Mouse (Mus musculus) limb, embryonic 14.5 days (tissue): ENCODE results near the gene Apc2. TPM values are rescaled to one million over a fixed set of nuclear protein-coding genes. Genes with fewer than 3 reads are reported as not detected.

ENCODE experiments used
- ATAC-seq: fragments of 200-750 bp; cut with Nextera tagmentation; 2 replicates; pipeline ENCODE4 v1.8.0; 2017; ENCODE audit warnings: low read depth, moderate number of reproducible peaks, moderate TSS enrichment; ENCODE audit not compliant: low FRiP score
- DNase-seq: peaks from one replicate; pipeline ENCODE4 v3.0.0-alpha.2; 2015; ENCODE audit warnings: low spot score
- H3K27ac ChIP-seq: fragments of 300-500 bp; sonication (generic); replicated peaks from 2 replicates; pipeline ENCODE4 v1.5.1; 2014; ENCODE audit warnings: low read depth, mild to moderate bottlenecking, low read length, moderate library complexity, mixed read lengths
- H3K27me3 ChIP-seq: fragments of 300-500 bp; sonication (generic); 2 replicates; pipeline ENCODE4 v1.6.1; 2014; ENCODE audit warnings: low read length, mixed read lengths; ENCODE audit not compliant: control insufficient read depth, insufficient read depth
- H3K36me3 ChIP-seq: fragments of 300-500 bp; sonication (generic); 2 replicates; pipeline ENCODE4 v1.6.1; 2014; ENCODE audit warnings: mild to moderate bottlenecking, low read length, moderate library complexity, mixed read lengths; ENCODE audit not compliant: control insufficient read depth, insufficient read depth
- H3K4me1 ChIP-seq: fragments of 300-500 bp; sonication (generic); 2 replicates; pipeline ENCODE4 v1.6.1; 2014; ENCODE audit warnings: antibody characterized with exemption, low read length, mixed read lengths; ENCODE audit not compliant: control insufficient read depth, insufficient read depth
- H3K4me2 ChIP-seq: fragments of 300-500 bp; sonication (generic); replicated peaks from 2 replicates; pipeline ENCODE4 v1.6.1; 2014; ENCODE audit warnings: low read depth, mild to moderate bottlenecking, low read length, moderate library complexity; ENCODE audit not compliant: severe bottlenecking
- H3K4me3 ChIP-seq: fragments of 300-500 bp; sonication (generic); replicated peaks from 2 replicates; pipeline ENCODE4 v1.5.1; 2014; ENCODE audit warnings: low read length
- H3K9ac ChIP-seq: fragments of 300-500 bp; sonication (generic); 2 replicates; pipeline ENCODE4 v1.6.1; 2014; ENCODE audit warnings: mild to moderate bottlenecking, low read depth, low read length, moderate library complexity; ENCODE audit not compliant: severe bottlenecking
- H3K9me3 ChIP-seq: fragments of 300-500 bp; sonication (generic); 2 replicates; pipeline ENCODE4 v1.6.1; 2016; ENCODE audit warnings: low read length; ENCODE audit not compliant: control insufficient read depth
- POLR2A ChIP-seq: fragments of 200-500 bp; IDR thresholded peaks from 2 replicates; pipeline ENCODE4 v1.8.0; 2012; ENCODE audit warnings: inconsistent platforms, mild to moderate bottlenecking, moderate library complexity, borderline replicate concordance; ENCODE audit not compliant: insufficient read depth, insufficient read length; ENCODE audit errors: extremely low read depth
- WGBS: fragments of 180-500 bp; shearing (Covaris S2); extraction: QIAGEN DNeasy Blood & Tissue Kit; methylation state at CpG from one replicate; pipeline ENCODE4 v1.1.7; 2014; 5-methylcytosine and 5-hydroxymethylcytosine counted together
- polyA plus RNA-seq, 2 experiments: library from polyadenylated mRNA; depleted of rRNA in 1 of 2; stranded (reverse) in 1 of 2; unstranded in 1 of 2; fragments of >200 nt; fragmentation: Nextera tagmentation in 1 of 2; extraction: Ambion mirVana in 1 of 2; gene quantifications; 2 replicates each; pipeline versions ENCODE4 v1.2.1 to v1.2.3; 2012 to 2014

The Apc2 gene
- polyA plus RNA-seq, 2 experiments = 1.5 to 2.5 TPM

GRCm38 (mm10) chr10:80288657-80289056, 7.1 kb upstream of the Apc2 start:
- DNase-seq = no peak
- TF ChIP-seq POLR2A = no peak
- Histone ChIP-seq H3K9ac (no peak overlapping the region), H3K4me3 (no peak overlapping the region), H3K36me3 (peaks cover 59% of the 10 kb centered on the region), H3K4me1 (peaks cover 5% of the 10 kb centered on the region; the same call in 1 of the 2 replicates), H3K27me3 (no peaks in the 10 kb centered on the region), H3K4me2 (no peak overlapping the region), H3K9me3 (no peaks in the 10 kb centered on the region), H3K27ac (no peak overlapping the region)
- WGBS = 67% methylated on average over 8 of the region's 8 CpGs
- ATAC-seq = no peak

- H3K4me1 ChIP-seq = peaks cover 17% of the 10 kb centered on the region
- H3K9me3 ChIP-seq = no peaks in the 10 kb centered on the region
- ATAC-seq = peak; percentile 89
- no peaks in the 10 kb centered on the region; the same call in 1 of the 2 replicates for H3K27me3 ChIP-seq
- peak within 1 kb of the TSS; percentile 93 for H3K27ac ChIP-seq
- H3K9ac ChIP-seq = peak within 1 kb of the TSS; percentile 99
- WGBS = under 1% methylated on average over 66 of the region's 72 CpGs
- peak; percentile 78; the same call in 1 of the 2 replicates for TF ChIP-seq POLR2A
- peak within 1 kb of the TSS; percentile 94 for H3K4me2 ChIP-seq
- peak within 1 kb of the TSS; percentile 93 for H3K4me3 ChIP-seq
- peaks cover 38% of the 10 kb centered on the region for H3K36me3 ChIP-seq
- DNase-seq = peak; percentile 95
Measured at GRCm38 (mm10) chr10:80292251-80293146, 3.3 kb upstream of the Apc2 start, which contains the start of gene Rps15. TSS of gene Rps15 (plus strand) at chr10:80292453.

- no peaks in the 10 kb centered on the region for H3K9me3 ChIP-seq
- WGBS = 29% methylated on average over 14 of the region's 14 CpGs
- H3K4me3 ChIP-seq = peak overlapping the region; percentile 93
- no peak for TF ChIP-seq POLR2A
- H3K36me3 ChIP-seq = peaks cover 31% of the 10 kb centered on the region
- H3K27ac ChIP-seq = peak overlapping the region; percentile 93
- H3K4me1 ChIP-seq = peaks cover 17% of the 10 kb centered on the region
- peak overlapping the region; percentile 99 for H3K9ac ChIP-seq
- DNase-seq (no peak), ATAC-seq (no peak)
- peak overlapping the region; percentile 94 for H3K4me2 ChIP-seq
- H3K27me3 ChIP-seq = peaks cover 2% of the 10 kb centered on the region; the same call in 1 of the 2 replicates
Measured at GRCm38 (mm10) chr10:80293325-80293724, 2.5 kb upstream of the Apc2 start.

GRCm38 (mm10) chr10:80294311-80294710, 1.5 kb upstream of the Apc2 start:
- H3K4me2 ChIP-seq = no peak overlapping the region

GRCm38 (mm10) chr10:80294788-80295303, 931 bp upstream of the Apc2 start:
- Histone ChIP-seq H3K9ac (no peak overlapping the region), H3K4me3 (no peak overlapping the region), H3K9me3 (no peaks in the 10 kb centered on the region), H3K27ac (no peak overlapping the region), H3K4me2 (no peak overlapping the region; the same call in 1 of the 2 replicates), H3K27me3 (peaks cover 17% of the 10 kb centered on the region), H3K36me3 (peaks cover 22% of the 10 kb centered on the region), H3K4me1 (peaks cover 17% of the 10 kb centered on the region)
- no peak for TF ChIP-seq POLR2A
- 45% methylated on average over 7 of the region's 7 CpGs for WGBS
- no peak for ATAC-seq
- no peak for DNase-seq

More at GRCm38 (mm10) chr10:80294311-80294710, 1.5 kb upstream of the Apc2 start:
- 72% methylated on average over 4 of the region's 4 CpGs for WGBS
- no peak for ATAC-seq
- Histone ChIP-seq H3K27me3 (peaks cover 12% of the 10 kb centered on the region; the same call in 1 of the 2 replicates), H3K36me3 (peaks cover 22% of the 10 kb centered on the region), H3K27ac (no peak overlapping the region), H3K9me3 (no peaks in the 10 kb centered on the region), H3K9ac (peak overlapping the region; percentile 12; the same call in 1 of the 2 replicates), H3K4me3 (no peak overlapping the region), H3K4me1 (peaks cover 17% of the 10 kb centered on the region)
- DNase-seq = no peak
- TF ChIP-seq POLR2A = no peak
